Mouse (Mus musculus) heart, adult 2 months (tissue): ENCODE measurements around the gene 3110009E18Rik. TPM values are rescaled to one million over a fixed set of nuclear protein-coding genes. Genes with fewer than 3 reads are reported as not detected.

Source experiments
- DNase-seq, 2 experiments: peaks; one replicate each; pipeline ENCODE4 v3.0.0; 2021
- H3K27ac ChIP-seq: fragments of 200-600 bp; 2 replicates; pipeline ENCODE4 v1.8.1; 2022
- H3K27me3 ChIP-seq: fragments of 200-500 bp; 2 replicates; pipeline ENCODE4 v1.6.1; 2012; ENCODE audit warnings: mild to moderate bottlenecking, low read length, inconsistent platforms, mixed read lengths; ENCODE audit not compliant: control insufficient read depth, insufficient read depth
- H3K36me3 ChIP-seq: fragments of 200-500 bp; 2 replicates; pipeline ENCODE4 v1.6.1; 2012; ENCODE audit warnings: low read length, inconsistent platforms; ENCODE audit not compliant: control insufficient read depth, insufficient read depth
- H3K4me1 ChIP-seq: fragments of 200-500 bp; 2 replicates; pipeline ENCODE4 v1.6.1; 2011; ENCODE audit warnings: low read length; ENCODE audit not compliant: control insufficient read depth, insufficient read depth
- H3K4me3 ChIP-seq: fragments of 200-600 bp; 2 replicates; pipeline ENCODE4 v1.8.1; 2022
- H3K79me2 ChIP-seq: fragments of 200-500 bp; replicated peaks from 2 replicates; pipeline ENCODE4 v1.6.1; 2012; ENCODE audit warnings: mild to moderate bottlenecking, inconsistent platforms, low read length, moderate library complexity, mixed read lengths; ENCODE audit not compliant: control insufficient read depth, insufficient read depth
- H3K9ac ChIP-seq: fragments of 200-500 bp; 2 replicates; pipeline ENCODE4 v1.6.1; 2012; ENCODE audit warnings: low read depth, mild to moderate bottlenecking, control low read depth, inconsistent platforms, low read length, mixed read lengths
- CTCF ChIP-seq: fragments of 200-600 bp; IDR thresholded peaks from 2 replicates; pipeline ENCODE4 v1.8.1; 2022; ENCODE audit warnings: antibody characterized with exemption, mild to moderate bottlenecking, moderate library complexity
- EP300 ChIP-seq: fragments of 200-500 bp; IDR thresholded peaks from 2 replicates; pipeline ENCODE4 v1.6.1; 2011; ENCODE audit warnings: low read depth, low read length, control low read depth; ENCODE audit not compliant: insufficient read depth
- POLR2A ChIP-seq: fragments of 200-500 bp; IDR thresholded peaks from 2 replicates; pipeline ENCODE4 v1.6.1; 2011; ENCODE audit warnings: mild to moderate bottlenecking, low read depth, low read length, control low read depth; ENCODE audit not compliant: insufficient read depth
- WGBS: fragments of 180-500 bp; shearing (Covaris S2); methylation state at CpG from one replicate; pipeline ENCODE4 v1.1.7; 2018; 5-methylcytosine and 5-hydroxymethylcytosine counted together
- intact Hi-C: fragments of 180-260 bp; cut with DNase I; formaldehyde crosslinking; loops from one replicate; pipeline ENCODE4 v1.15.1; 2025
- polyA plus RNA-seq: library from polyadenylated mRNA; depleted of rRNA; stranded (reverse); fragments of >200 nt; gene quantifications from 2 replicates; pipeline ENCODE4 v1.2.3, GENCODE M21; 2012
- total RNA-seq, 2 experiments: library from RNA; stranded (reverse); gene quantifications; 2 replicates each; pipeline ENCODE4 v1.2.3; 2021

The 3110009E18Rik gene
- total and polyA plus RNA-seq, 3 experiments = 2.5 to 5.8 (median 5.2) TPM

DNA sequence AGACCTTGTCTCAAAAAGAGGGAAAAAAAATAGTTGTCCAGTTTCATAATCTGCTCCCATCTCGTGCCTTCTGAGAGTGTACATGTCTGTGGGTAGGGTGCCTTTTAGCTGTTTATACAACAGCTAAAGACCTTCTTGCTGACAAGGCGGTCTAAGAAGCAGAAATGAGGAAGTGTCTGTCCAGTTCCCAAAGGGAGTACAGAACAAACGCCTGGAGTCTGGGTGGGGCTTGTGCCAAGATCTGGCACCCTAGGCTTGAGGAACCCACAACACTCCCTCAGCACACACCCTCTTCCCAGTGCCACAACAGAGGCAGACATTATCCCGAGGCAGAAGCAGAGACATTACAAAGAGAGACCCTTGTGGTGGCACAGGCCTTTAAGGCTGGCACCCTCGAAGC lies 45.5 kb upstream of the 3110009E18Rik start:
- Histone ChIP-seq H3K4me3 (no peak overlapping the region), H3K4me1 (peaks cover 2% of the 10 kb centered on the region; the same call in 1 of the 2 replicates), H3K9ac (no peak overlapping the region), H3K27ac (no peak overlapping the region), H3K79me2 (no peaks in the 10 kb centered on the region), H3K36me3 (no peaks in the 10 kb centered on the region), H3K27me3 (no peaks in the 10 kb centered on the region)
- DNase-seq = peak in 1 of 2 experiments; percentile 59
- TF ChIP-seq CTCF (no peak), EP300 (no peak), POLR2A (no peak)
- 69% methylated on average over 5 of the region's 5 CpGs for WGBS
- intact Hi-C loops = no loop called here

DNA sequence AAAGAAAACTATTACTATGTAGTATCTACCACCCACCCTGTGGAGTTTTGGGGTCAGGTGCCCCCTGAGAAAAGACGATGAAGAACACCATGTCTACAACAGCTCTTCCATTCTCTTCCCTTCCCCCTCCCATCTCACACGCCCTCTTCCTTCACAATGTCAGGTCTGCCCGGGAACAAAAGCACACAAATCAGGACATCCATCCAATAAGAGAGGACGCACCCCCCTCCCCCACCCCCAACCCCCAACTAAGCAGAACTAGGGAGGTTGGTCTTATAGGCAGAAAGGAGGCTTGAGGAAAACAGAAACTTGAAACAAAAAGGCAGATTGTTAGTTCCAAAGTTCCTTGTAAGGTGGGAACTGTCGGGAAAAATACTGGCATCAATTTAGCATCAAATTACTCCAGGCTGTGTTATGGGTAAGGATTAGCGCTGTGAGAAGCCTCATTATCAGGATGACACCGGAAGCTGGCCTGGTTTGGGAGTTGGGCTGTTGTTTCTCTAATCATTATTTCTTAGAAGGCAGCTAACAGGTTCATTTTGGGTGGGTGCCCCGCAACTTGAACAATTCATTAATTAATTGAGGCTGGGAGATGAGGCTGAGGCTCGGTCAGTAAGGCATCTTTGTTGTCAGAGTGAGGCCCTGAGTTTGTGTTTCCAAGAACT lies 43.1 kb upstream of the 3110009E18Rik start:
- Histone ChIP-seq H3K27ac (no peak overlapping the region), H3K4me3 (no peak overlapping the region)
- intact Hi-C loops = no loop called here

DNA sequence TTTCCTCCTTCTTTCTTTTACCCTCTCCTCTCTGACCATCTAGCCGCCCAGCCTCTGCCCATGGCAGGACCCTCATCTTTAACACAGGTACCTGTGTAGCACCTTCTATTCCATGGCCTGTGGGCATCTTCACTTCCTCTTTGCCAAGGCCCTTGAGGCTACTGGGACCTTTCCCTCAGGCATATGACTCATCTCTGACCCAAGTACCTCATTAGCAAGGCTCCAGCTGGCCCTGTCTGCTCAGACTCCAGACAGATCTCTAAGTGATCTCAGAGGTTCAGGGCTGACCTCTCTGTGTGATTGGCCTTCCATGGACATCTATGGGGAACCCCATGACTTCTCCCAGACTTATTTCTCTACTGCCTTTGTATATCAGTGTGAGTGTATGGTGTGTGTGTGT lies 40.4 kb upstream of the 3110009E18Rik start:
- H3K79me2 ChIP-seq = no peaks in the 10 kb centered on the region
- H3K4me1 ChIP-seq = no peaks in the 10 kb centered on the region
- DNase-seq = no peak
- no peaks in the 10 kb centered on the region for H3K27me3 ChIP-seq
- no peaks in the 10 kb centered on the region for H3K36me3 ChIP-seq
- 96% methylated on average over 1 of the region's 1 CpGs for WGBS
- no peak overlapping the region for H3K4me3 ChIP-seq
- no peak overlapping the region for H3K27ac ChIP-seq
- TF ChIP-seq EP300 (no peak), POLR2A (no peak), CTCF (no peak)
- intact Hi-C loops = no loop called here
- no peak overlapping the region for H3K9ac ChIP-seq

More for the DNA sequence above, 43.1 kb upstream of the 3110009E18Rik start:
- H3K79me2 ChIP-seq = no peaks in the 10 kb centered on the region
- 40% methylated on average over 9 of the region's 9 CpGs for WGBS
- TF ChIP-seq CTCF (no peak), POLR2A (no peak), EP300 (no peak)
- H3K9ac ChIP-seq = no peak overlapping the region
- DNase-seq = no peak
- no peaks in the 10 kb centered on the region for H3K27me3 ChIP-seq
- H3K36me3 ChIP-seq = no peaks in the 10 kb centered on the region
- H3K4me1 ChIP-seq = peaks cover 2% of the 10 kb centered on the region; the same call in 1 of the 2 replicates

DNA sequence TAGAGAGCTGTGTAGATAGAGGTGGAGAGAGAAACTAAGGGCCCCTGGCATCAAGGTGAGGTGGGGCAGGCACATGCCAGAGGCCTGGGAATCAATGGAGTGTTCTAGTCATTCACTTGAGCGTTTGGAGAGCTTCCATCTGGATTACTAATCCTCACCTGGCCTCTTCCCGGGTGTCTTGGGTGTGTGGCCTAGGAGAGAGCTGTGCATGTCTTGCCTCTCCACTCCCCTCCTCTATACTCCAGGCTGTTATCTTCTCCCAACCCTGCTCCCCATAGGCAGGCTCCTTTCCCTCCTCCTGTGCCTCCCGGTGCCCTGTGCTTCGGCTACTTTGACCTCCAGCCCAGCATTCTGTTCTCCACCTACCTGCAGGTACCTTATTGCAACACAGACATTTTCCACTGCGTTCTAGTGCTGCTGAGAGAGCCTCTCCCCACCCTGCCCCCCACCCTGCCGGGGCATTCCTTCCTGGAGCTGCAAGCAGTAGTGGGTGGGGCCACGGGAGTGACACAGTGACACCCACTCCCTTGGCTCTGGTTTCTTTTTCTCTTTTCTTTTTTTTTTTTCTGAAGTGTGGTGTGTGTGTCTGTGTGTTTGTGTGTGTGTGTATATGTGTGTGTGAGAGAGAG lies 37.9 kb upstream of the 3110009E18Rik start:
- TF ChIP-seq EP300 (no peak), POLR2A (no peak), CTCF (no peak)
- intact Hi-C loops = no loop called here
- no peak overlapping the region for H3K4me3 ChIP-seq
- no peak for DNase-seq
- H3K36me3 ChIP-seq = no peaks in the 10 kb centered on the region
- H3K4me1 ChIP-seq = no peaks in the 10 kb centered on the region
- H3K9ac ChIP-seq = no peak overlapping the region
- no peaks in the 10 kb centered on the region for H3K27me3 ChIP-seq
- WGBS = 22% methylated on average over 7 of the region's 7 CpGs
- no peak overlapping the region for H3K27ac ChIP-seq
- no peaks in the 10 kb centered on the region for H3K79me2 ChIP-seq

DNA sequence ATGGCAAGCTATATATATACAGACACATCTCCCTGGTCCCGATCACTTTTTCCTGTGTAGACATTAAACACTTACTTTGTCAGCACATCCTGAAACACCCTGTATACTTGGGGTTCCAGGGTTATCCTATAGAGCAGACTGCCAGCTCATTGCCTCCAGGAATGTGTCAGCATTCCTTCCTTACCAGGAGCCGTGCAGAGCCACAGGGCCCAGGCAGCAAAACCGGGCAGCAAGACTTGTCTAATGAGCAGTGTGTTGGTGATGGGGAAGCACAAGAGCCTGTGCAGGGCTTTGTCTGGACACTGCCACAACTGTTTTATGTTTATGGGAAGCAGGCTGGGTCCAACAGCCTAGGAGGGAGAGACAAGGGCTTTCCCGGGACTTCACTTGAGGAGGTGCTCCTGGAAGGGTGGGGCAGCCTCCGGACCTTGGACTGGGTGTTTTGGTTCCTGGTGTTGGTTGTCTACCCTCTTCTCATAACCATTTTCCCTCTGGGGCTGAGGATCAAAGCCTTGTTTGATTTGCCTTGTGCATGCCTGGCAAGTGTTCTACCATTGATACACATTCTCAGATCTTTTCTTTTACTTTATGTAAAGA lies 37.0 kb upstream of the 3110009E18Rik start:
- no peaks in the 10 kb centered on the region for H3K4me1 ChIP-seq
- H3K79me2 ChIP-seq = no peaks in the 10 kb centered on the region
- no peak for DNase-seq
- H3K27me3 ChIP-seq = no peaks in the 10 kb centered on the region
- 45% methylated on average over 5 of the region's 5 CpGs for WGBS
- TF ChIP-seq POLR2A = no peak
- no peak overlapping the region for H3K27ac ChIP-seq
- intact Hi-C loops = no loop called here
- no peaks in the 10 kb centered on the region for H3K36me3 ChIP-seq
- no peak overlapping the region for H3K9ac ChIP-seq
- no peak overlapping the region for H3K4me3 ChIP-seq

DNA sequence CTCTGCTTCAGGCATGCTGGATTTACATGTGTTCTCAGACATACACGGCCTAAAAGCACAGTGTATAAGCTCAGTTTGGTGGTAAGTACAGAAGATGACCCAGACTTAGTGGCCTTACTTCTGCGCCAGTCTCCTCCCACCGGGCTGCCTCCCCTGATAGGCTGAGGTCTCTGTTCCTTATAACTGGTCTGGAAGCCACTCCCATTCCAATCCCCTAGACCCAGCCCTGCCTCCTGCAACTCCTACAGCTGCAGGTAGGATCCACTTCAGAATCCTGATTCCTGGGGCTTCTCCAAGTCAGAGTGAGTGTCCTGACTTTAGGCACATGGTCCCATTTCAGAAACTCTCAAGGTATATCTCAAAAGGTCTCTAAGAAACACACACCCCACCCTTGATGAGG lies 35.3 kb upstream of the 3110009E18Rik start:
- no peak for DNase-seq
- WGBS = 74% methylated on average over 3 of the region's 3 CpGs
- intact Hi-C loops = no loop called here
- TF ChIP-seq EP300 (no peak), POLR2A (no peak), CTCF (no peak)
- H3K27ac ChIP-seq = no peak overlapping the region
- no peak overlapping the region for H3K4me3 ChIP-seq
- no peaks in the 10 kb centered on the region for H3K79me2 ChIP-seq
- no peaks in the 10 kb centered on the region for H3K36me3 ChIP-seq
- no peaks in the 10 kb centered on the region for H3K27me3 ChIP-seq
- H3K9ac ChIP-seq = no peak overlapping the region
- H3K4me1 ChIP-seq = no peaks in the 10 kb centered on the region
